Mouse (Mus musculus) cortical plate, adult 2 months (tissue): Measurements from ENCODE around the gene Irf8.

Experiments used
- CTCF ChIP-seq: fragments of 200-500 bp; IDR thresholded peaks from 2 replicates; pipeline ENCODE4 v1.5.1; 2011; ENCODE audit warnings: mild to moderate bottlenecking, control low read depth, low read length; ENCODE audit not compliant: insufficient read depth; ENCODE audit errors: extremely low read depth
- POLR2A ChIP-seq: fragments of 200-500 bp; IDR thresholded peaks from 2 replicates; pipeline ENCODE4 v1.6.1; 2011; ENCODE audit warnings: mild to moderate bottlenecking, low read length, control low read depth; ENCODE audit not compliant: insufficient read depth; ENCODE audit errors: extremely low read depth

GRCm38 (mm10) chr8:120738771-120739170, 2.6 kb downstream of the Irf8 start:
- TF ChIP-seq POLR2A, result no peak
- TF ChIP-seq CTCF, result no peak
